Mouse (Mus musculus) megakaryocyte, adult 5-6 weeks (primary cell): ENCODE results near the gene Zbtb37. TPM values are rescaled to one million over a fixed set of nuclear protein-coding genes. Genes with fewer than 3 reads are reported as not detected.

Source experiments
- ATAC-seq: 2 replicates; pipeline ENCODE4 v1.8.0; 2016; ENCODE audit warnings: mild to moderate bottlenecking, inconsistent platforms; ENCODE audit not compliant: poor library complexity, severe bottlenecking
- total RNA-seq, 2 experiments: library from RNA; stranded (forward) in 1 of 2; stranded (reverse) in 1 of 2; fragments of 153-499, 151-499 nt in 1 of 2; fragments of 221-1000, 200-1000 nt in 1 of 2; gene quantifications; 2 replicates each; pipeline versions ENCODE4 v1.2.3 to v1.2.4; 2015 to 2017

The Zbtb37 gene
- total RNA-seq (2015) (5.2 and 5.8 TPM in 2 replicates), total RNA-seq (2017) (7.0 TPM in 2 replicates)

- ATAC-seq, result peak; percentile 76
Measured at GRCm38 (mm10) chr1:161034435-161035280, at the start of gene Zbtb37. Gene Zbtb37 (minus strand): TSS chr1:161034849.

GRCm38 (mm10) chr1:161077243-161077642 is 42.6 kb upstream of the Zbtb37 start:
- ATAC-seq, result peak; percentile 74

GRCm38 (mm10) chr1:161076238-161076637 is 41.6 kb upstream of the Zbtb37 start:
- peak; percentile 33 for ATAC-seq

GRCm38 (mm10) chr1:161071272-161071620 is 36.6 kb upstream of the Zbtb37 start:
- ATAC-seq, result peak; percentile 17

- ATAC-seq, result peak; percentile 86
Measured at GRCm38 (mm10) chr1:161070352-161071271, 36.0 kb upstream of the Zbtb37 start, which contains the start of the genes Dars2 and Cenpl. Gene Dars2 (minus strand): TSS chr1:161070658. Gene Cenpl (plus strand): TSS chr1:161070713.

- no peak for ATAC-seq
Measured at GRCm38 (mm10) chr1:161063351-161063750, 28.7 kb upstream of the Zbtb37 start.

- ATAC-seq, result no peak
Measured at GRCm38 (mm10) chr1:161057164-161057563, 22.5 kb upstream of the Zbtb37 start.

GRCm38 (mm10) chr1:161046972-161047371 is 12.3 kb upstream of the Zbtb37 start:
- ATAC-seq, result no peak

- ATAC-seq, result no peak
Measured at GRCm38 (mm10) chr1:161041261-161042020, 6.8 kb upstream of the Zbtb37 start.

GRCm38 (mm10) chr1:161040855-161041254 is 6.2 kb upstream of the Zbtb37 start:
- no peak for ATAC-seq

- ATAC-seq, result no peak
Measured at GRCm38 (mm10) chr1:161040426-161040770, 5.7 kb upstream of the Zbtb37 start.

- ATAC-seq, result no peak
Measured at GRCm38 (mm10) chr1:161039741-161040425, 5.2 kb upstream of the Zbtb37 start.

- no peak for ATAC-seq
Measured at GRCm38 (mm10) chr1:161038968-161039721, 4.5 kb upstream of the Zbtb37 start.

- no peak for ATAC-seq
Measured at GRCm38 (mm10) chr1:161038004-161038403, 3.4 kb upstream of the Zbtb37 start.

- no peak for ATAC-seq
Measured at GRCm38 (mm10) chr1:161037599-161037998, 3.0 kb upstream of the Zbtb37 start.

GRCm38 (mm10) chr1:161037026-161037425 is 2.4 kb upstream of the Zbtb37 start:
- ATAC-seq, result no peak

- no peak for ATAC-seq
Measured at GRCm38 (mm10) chr1:161036411-161036841, 1.8 kb upstream of the Zbtb37 start.

GRCm38 (mm10) chr1:161035786-161036404 is 1.2 kb upstream of the Zbtb37 start:
- 0 out of 2 replicates have a peak, but pooled peaks have one; percentile 3 for ATAC-seq

GRCm38 (mm10) chr1:161035281-161035785 is 684 bp upstream of the Zbtb37 start:
- peak; percentile 46 for ATAC-seq
